Mouse (Mus musculus) hindbrain, postnatal 0 days (tissue): ENCODE measurements around the gene Mbtps1. TPM values are rescaled to one million over a fixed set of nuclear protein-coding genes. Genes with fewer than 3 reads are reported as not detected.

Experiments used
- ATAC-seq: fragments of 200-750 bp; cut with Nextera tagmentation; 2 replicates; pipeline ENCODE4 v1.8.0; 2017; ENCODE audit warnings: mild to moderate bottlenecking, moderate TSS enrichment, moderate library complexity
- DNase-seq: peaks from one replicate; pipeline ENCODE4 v3.0.0-alpha.2; 2015; ENCODE audit warnings: low spot score
- H3K27ac ChIP-seq: fragments of 300-500 bp; sonication (generic); 2 replicates; pipeline ENCODE4 v1.5.1; 2014; ENCODE audit warnings: mild to moderate bottlenecking
- H3K27me3 ChIP-seq: fragments of 300-500 bp; sonication (generic); 2 replicates; pipeline ENCODE4 v1.6.1; 2014; ENCODE audit warnings: low read length, mixed read lengths; ENCODE audit not compliant: insufficient read depth
- H3K36me3 ChIP-seq: fragments of 300-500 bp; sonication (generic); 2 replicates; pipeline ENCODE4 v1.6.1; 2014; ENCODE audit warnings: low read length, mixed read lengths; ENCODE audit not compliant: insufficient read depth
- H3K4me1 ChIP-seq: fragments of 300-500 bp; sonication (generic); 2 replicates; pipeline ENCODE4 v1.6.1; 2014; ENCODE audit warnings: antibody characterized with exemption, low read length, mixed read lengths; ENCODE audit not compliant: insufficient read depth
- H3K4me2 ChIP-seq: fragments of 300-500 bp; sonication (generic); 2 replicates; pipeline ENCODE4 v1.6.1; 2014; ENCODE audit warnings: low read depth, mild to moderate bottlenecking, low read length, moderate library complexity, mixed read lengths
- H3K4me3 ChIP-seq: fragments of 300-500 bp; sonication (generic); 2 replicates; pipeline ENCODE4 v1.5.1; 2014; ENCODE audit warnings: low read length
- H3K9ac ChIP-seq: fragments of 300-500 bp; sonication (generic); replicated peaks from 2 replicates; pipeline ENCODE4 v1.6.1; 2014; ENCODE audit warnings: mild to moderate bottlenecking, low read length, moderate library complexity, mixed read lengths
- H3K9me3 ChIP-seq: fragments of 300-500 bp; sonication (generic); 2 replicates; pipeline ENCODE4 v1.6.1; 2016; ENCODE audit warnings: low read length, mixed read lengths
- CTCF ChIP-seq: IDR thresholded peaks from 2 replicates; pipeline ENCODE4 v1.5.1; 2016; ENCODE audit warnings: antibody characterized with exemption, control low read depth, low read depth
- WGBS: fragments of 180-500 bp; shearing (Covaris S2); extraction: QIAGEN DNeasy Blood & Tissue Kit; methylation state at CpG from one replicate; pipeline ENCODE4 v1.1.7; 2014; 5-methylcytosine and 5-hydroxymethylcytosine counted together
- polyA plus RNA-seq: library from polyadenylated mRNA; unstranded; fragments of >200 nt; fragmentation: Nextera tagmentation; extraction: Ambion mirVana; gene quantifications from 2 replicates; pipeline ENCODE4 v1.2.1, GENCODE M21; 2015
- total RNA-seq: library from RNA; depleted of rRNA; stranded (reverse); fragments of >200 nt; gene quantifications from 2 replicates; pipeline ENCODE4 v1.2.3, GENCODE M21; 2014

Mbtps1 gene
- total and polyA plus RNA-seq, 2 experiments from 2014 or later, result 44.9 to 90.6 TPM

DNA sequence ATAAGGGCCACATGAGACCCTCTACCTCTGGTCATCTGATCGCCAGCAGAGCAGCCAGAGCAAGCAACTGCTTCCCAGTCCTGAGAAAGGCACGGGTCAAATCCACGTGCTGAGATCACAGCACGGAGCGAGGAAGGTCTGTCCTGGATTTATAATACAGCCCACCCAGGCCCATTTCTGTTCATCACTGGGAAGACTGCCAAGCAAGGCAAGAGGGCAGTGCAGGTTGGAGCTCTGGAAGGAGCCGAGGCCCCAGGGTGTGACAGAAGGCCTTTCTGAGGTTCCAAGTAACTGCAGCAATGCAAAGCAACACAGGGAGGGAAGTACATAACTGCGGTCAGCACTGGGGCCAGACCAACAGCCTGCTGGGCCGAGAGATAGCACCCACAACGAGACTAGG, 48.1 kb downstream of the Mbtps1 start:
- Histone ChIP-seq H3K4me2 (no peak overlapping the region), H3K27ac (no peak overlapping the region), H3K36me3 (peaks cover 58% of the 10 kb centered on the region), H3K4me3 (no peak overlapping the region), H3K9me3 (no peaks in the 10 kb centered on the region), H3K27me3 (no peaks in the 10 kb centered on the region), H3K4me1 (no peaks in the 10 kb centered on the region), H3K9ac (no peak overlapping the region)
- DNase-seq (no peak), ATAC-seq (no peak)
- 72% methylated on average over 9 of the region's 9 CpGs for WGBS
- no peak for TF ChIP-seq CTCF

- no peak overlapping the region for H3K27ac ChIP-seq
- ATAC-seq (no peak; the same call in 1 of the 2 replicates), DNase-seq (no peak)
- peaks cover 30% of the 10 kb centered on the region for H3K36me3 ChIP-seq
- H3K9ac ChIP-seq, result no peak overlapping the region
- H3K4me1 ChIP-seq, result no peaks in the 10 kb centered on the region
- TF ChIP-seq CTCF, result no peak
- no peak overlapping the region for H3K4me3 ChIP-seq
- H3K9me3 ChIP-seq, result no peaks in the 10 kb centered on the region
- no peak overlapping the region for H3K4me2 ChIP-seq
- H3K27me3 ChIP-seq, result no peaks in the 10 kb centered on the region
- whole genome bisulfite sequencing, result 83% methylated on average over 8 of the region's 8 CpGs
These were observed 52.4 kb downstream of the Mbtps1 start for GRCm38 (mm10) chr8:119506106-119506505.

DNA sequence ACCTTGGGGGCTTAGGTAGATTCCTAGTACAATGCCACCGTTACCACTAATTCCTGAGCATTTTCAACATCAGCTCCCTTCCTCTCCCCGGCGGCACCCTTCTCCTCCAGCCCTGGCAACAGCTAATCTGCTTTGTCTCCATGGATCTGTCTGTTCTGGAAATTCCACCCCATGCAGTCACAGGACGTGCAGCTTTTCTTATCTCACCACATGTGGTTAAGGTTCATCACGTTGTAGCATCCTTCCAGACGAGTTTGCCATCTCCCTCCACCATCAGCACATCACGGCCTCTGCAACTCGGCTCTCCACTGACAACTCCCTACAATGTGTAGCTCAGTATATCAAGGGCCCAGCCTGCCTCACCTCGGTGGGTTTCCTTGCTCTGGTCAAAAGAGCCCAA, 53.0 kb downstream of the Mbtps1 start:
- Histone ChIP-seq H3K4me3 (no peak overlapping the region), H3K4me1 (no peaks in the 10 kb centered on the region), H3K4me2 (no peak overlapping the region), H3K36me3 (peaks cover 29% of the 10 kb centered on the region), H3K27me3 (no peaks in the 10 kb centered on the region), H3K27ac (no peak overlapping the region), H3K9me3 (no peaks in the 10 kb centered on the region), H3K9ac (no peak overlapping the region)
- whole genome bisulfite sequencing, result 38% methylated on average over 9 of the region's 9 CpGs
- DNase-seq (no peak), ATAC-seq (no peak; the same call in 1 of the 2 replicates)
- no peak for TF ChIP-seq CTCF

- Histone ChIP-seq H3K36me3 (peaks cover 9% of the 10 kb centered on the region), H3K27me3 (no peaks in the 10 kb centered on the region), H3K4me3 (no peak overlapping the region), H3K4me1 (no peaks in the 10 kb centered on the region), H3K4me2 (no peak overlapping the region), H3K27ac (no peak overlapping the region), H3K9me3 (no peaks in the 10 kb centered on the region), H3K9ac (no peak overlapping the region)
- 41% methylated on average over 10 of the region's 10 CpGs for WGBS
- no peak for ATAC-seq
- no peak for DNase-seq
- TF ChIP-seq CTCF, result no peak
These were observed 55.3 kb downstream of the Mbtps1 start for GRCm38 (mm10) chr8:119503191-119503767.

- WGBS, result 44% methylated on average over 4 of the region's 4 CpGs
- ATAC-seq, result no peak
- peaks cover under 1% of the 10 kb centered on the region; the same call in 1 of the 2 replicates for H3K36me3 ChIP-seq
- no peak for TF ChIP-seq CTCF
- H3K9ac ChIP-seq, result no peak overlapping the region
- H3K4me2 ChIP-seq, result no peak overlapping the region
- no peak overlapping the region for H3K4me3 ChIP-seq
- H3K27me3 ChIP-seq, result no peaks in the 10 kb centered on the region
- no peak for DNase-seq
- no peaks in the 10 kb centered on the region for H3K4me1 ChIP-seq
- no peaks in the 10 kb centered on the region for H3K9me3 ChIP-seq
- no peak overlapping the region for H3K27ac ChIP-seq
These were observed 56.4 kb downstream of the Mbtps1 start for GRCm38 (mm10) chr8:119502111-119502510.

DNA sequence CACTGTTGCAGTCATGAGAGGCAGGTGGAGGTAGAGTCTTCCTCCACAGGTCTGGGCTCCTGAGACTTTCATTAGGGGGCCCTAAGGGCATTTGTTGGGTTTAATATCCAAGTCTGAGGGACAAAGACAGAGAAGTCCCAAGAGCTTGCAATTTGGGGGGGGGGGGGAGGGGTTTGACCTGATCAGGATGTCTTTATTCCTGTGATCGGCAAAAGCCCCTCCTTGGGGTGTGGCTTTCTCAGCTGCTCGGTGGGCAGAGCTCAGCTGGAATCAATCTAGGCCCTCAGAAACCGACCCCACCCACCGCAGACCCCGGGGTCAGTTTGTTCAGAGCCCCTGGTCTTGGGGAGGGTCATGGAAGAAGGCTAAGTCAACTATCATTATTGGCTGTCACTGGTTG, 56.9 kb downstream of the Mbtps1 start, which contains the start of gene Slc38a8:
Gene Slc38a8 (minus strand): TSS at position 101 of the 400 bp plus-strand sequence.
- Histone ChIP-seq H3K36me3 (no peaks in the 10 kb centered on the region; the same call in 1 of the 2 replicates), H3K9me3 (no peaks in the 10 kb centered on the region), H3K9ac (no peak within 1 kb of the TSS), H3K4me3 (no peak within 1 kb of the TSS), H3K4me2 (no peak within 1 kb of the TSS), H3K4me1 (no peaks in the 10 kb centered on the region), H3K27ac (no peak within 1 kb of the TSS), H3K27me3 (no peaks in the 10 kb centered on the region)
- TF ChIP-seq CTCF, result no peak
- WGBS, result 57% methylated on average over 4 of the region's 5 CpGs
- no peak for ATAC-seq
- DNase-seq, result no peak

- no peak for DNase-seq
- Histone ChIP-seq H3K9me3 (no peaks in the 10 kb centered on the region), H3K4me2 (no peak overlapping the region), H3K9ac (no peak overlapping the region), H3K27ac (no peak overlapping the region), H3K36me3 (no peaks in the 10 kb centered on the region), H3K27me3 (no peaks in the 10 kb centered on the region), H3K4me1 (no peaks in the 10 kb centered on the region), H3K4me3 (no peak overlapping the region)
- 85% methylated on average over 2 of the region's 2 CpGs for WGBS
- no peak for TF ChIP-seq CTCF
- ATAC-seq, result no peak
These were observed 58.7 kb downstream of the Mbtps1 start for GRCm38 (mm10) chr8:119499836-119500235.
